Mouse (Mus musculus): ENCODE measurements around the gene Rcl1. TPM values are rescaled to one million over a fixed set of nuclear protein-coding genes. Genes with fewer than 3 reads are reported as not detected.

Rcl1 gene
- polyA plus RNA-seq, 1 experiment from 2014 or later = 61.5 TPM

- Histone ChIP-seq H3K4me1 (ENCODE audit: insufficient read depth) (no peaks in the 10 kb centered on the region), H3K4me2 (no peak overlapping the region), H3K27me3 (ENCODE audit: insufficient read depth, low read length) (no peaks in the 10 kb centered on the region), H3K27ac (ENCODE audit: low read depth) (no peak overlapping the region), H3K36me3 (ENCODE audit: insufficient read depth) (no peaks in the 10 kb centered on the region), H3K4me3 (ENCODE audit: low read depth, low read length) (no peak overlapping the region), H3K9ac (no peak overlapping the region), H3K9me3 (ENCODE audit: low read depth, low read length) (no peaks in the 10 kb centered on the region)
- no peak for TF ChIP-seq CTCF (IDR thresholded peaks at IDR 0.05; ENCODE audit: low read depth)
- DNase-seq (no peak), ATAC-seq (ENCODE audit: insufficient read depth) (no peak)
- 74% methylated on average over 7 of the region's 7 CpGs for WGBS
Observed at GRCm38 (mm10) chr19:29164528-29165166, 63.5 kb downstream of the Rcl1 start.

- no peak for ATAC-seq (ENCODE audit: insufficient read depth)
- no peak overlapping the region for H3K27ac ChIP-seq (ENCODE audit: low read depth)
- no peak for TF ChIP-seq CTCF (IDR thresholded peaks at IDR 0.05; ENCODE audit: low read depth)
- H3K9ac ChIP-seq = no peak overlapping the region
- no peak for DNase-seq
- 84% methylated on average over 6 of the region's 6 CpGs for WGBS
- no peak overlapping the region for H3K4me3 ChIP-seq (ENCODE audit: low read depth, low read length)
- H3K9me3 ChIP-seq (ENCODE audit: low read depth, low read length) = no peaks in the 10 kb centered on the region
- no peaks in the 10 kb centered on the region for H3K27me3 ChIP-seq (ENCODE audit: insufficient read depth, low read length)
- H3K4me1 ChIP-seq (ENCODE audit: insufficient read depth) = no peaks in the 10 kb centered on the region
- no peak overlapping the region for H3K4me2 ChIP-seq
- H3K36me3 ChIP-seq (ENCODE audit: insufficient read depth) = no peaks in the 10 kb centered on the region
Observed at GRCm38 (mm10) chr19:29167938-29168337, 66.8 kb downstream of the Rcl1 start.

- H3K4me2 ChIP-seq = no peak overlapping the region
- H3K4me1 ChIP-seq (ENCODE audit: insufficient read depth) = no peaks in the 10 kb centered on the region
- H3K4me3 ChIP-seq (ENCODE audit: low read depth, low read length) = no peak overlapping the region
- no peaks in the 10 kb centered on the region for H3K9me3 ChIP-seq (ENCODE audit: low read depth, low read length)
- ATAC-seq (ENCODE audit: insufficient read depth) (no peak), DNase-seq (no peak)
- no peak for TF ChIP-seq CTCF (IDR thresholded peaks at IDR 0.05; ENCODE audit: low read depth)
- H3K27ac ChIP-seq (ENCODE audit: low read depth) = no peak overlapping the region
- no peaks in the 10 kb centered on the region for H3K36me3 ChIP-seq (ENCODE audit: insufficient read depth)
- no peaks in the 10 kb centered on the region for H3K27me3 ChIP-seq (ENCODE audit: insufficient read depth, low read length)
- H3K9ac ChIP-seq = no peak overlapping the region
- 79% methylated on average over 4 of the region's 4 CpGs for WGBS
Observed at GRCm38 (mm10) chr19:29180336-29180735, 79.2 kb downstream of the Rcl1 start.

- Histone ChIP-seq H3K9ac (no peak overlapping the region), H3K4me3 (ENCODE audit: low read depth, low read length) (no peak overlapping the region), H3K36me3 (ENCODE audit: insufficient read depth) (no peaks in the 10 kb centered on the region), H3K4me1 (ENCODE audit: insufficient read depth) (no peaks in the 10 kb centered on the region), H3K4me2 (no peak overlapping the region), H3K27ac (ENCODE audit: low read depth) (no peak overlapping the region), H3K27me3 (ENCODE audit: insufficient read depth, low read length) (no peaks in the 10 kb centered on the region), H3K9me3 (ENCODE audit: low read depth, low read length) (no peaks in the 10 kb centered on the region)
- DNase-seq (no peak), ATAC-seq (ENCODE audit: insufficient read depth) (no peak)
- no peak for TF ChIP-seq CTCF (IDR thresholded peaks at IDR 0.05; ENCODE audit: low read depth)
- WGBS = 77% methylated on average over 5 of the region's 5 CpGs
Observed at GRCm38 (mm10) chr19:29182166-29182565, 81.0 kb downstream of the Rcl1 start.

- no peak for TF ChIP-seq CTCF (IDR thresholded peaks at IDR 0.05; ENCODE audit: low read depth)
- H3K4me1 ChIP-seq (ENCODE audit: insufficient read depth) = no peaks in the 10 kb centered on the region
- H3K27ac ChIP-seq (ENCODE audit: low read depth) = no peak overlapping the region
- H3K36me3 ChIP-seq (ENCODE audit: insufficient read depth) = no peaks in the 10 kb centered on the region
- peak overlapping the region; percentile 29 for H3K4me2 ChIP-seq
- no peak overlapping the region for H3K4me3 ChIP-seq (ENCODE audit: low read depth, low read length)
- DNase-seq = peak; percentile 36
- ATAC-seq (ENCODE audit: insufficient read depth) = peak; percentile 21; the same call in 1 of the 2 replicates
- no peak overlapping the region for H3K9ac ChIP-seq
- 36% methylated on average over 7 of the region's 7 CpGs for WGBS
- H3K27me3 ChIP-seq (ENCODE audit: insufficient read depth, low read length) = no peaks in the 10 kb centered on the region
- H3K9me3 ChIP-seq (ENCODE audit: low read depth, low read length) = no peaks in the 10 kb centered on the region
Observed at GRCm38 (mm10) chr19:29185122-29185521, 83.9 kb downstream of the Rcl1 start.

- Histone ChIP-seq H3K4me1 (ENCODE audit: insufficient read depth) (no peaks in the 10 kb centered on the region), H3K9ac (no peak overlapping the region), H3K36me3 (ENCODE audit: insufficient read depth) (no peaks in the 10 kb centered on the region), H3K4me3 (ENCODE audit: low read depth, low read length) (no peak overlapping the region), H3K27ac (ENCODE audit: low read depth) (no peak overlapping the region), H3K9me3 (ENCODE audit: low read depth, low read length) (no peaks in the 10 kb centered on the region), H3K27me3 (ENCODE audit: insufficient read depth, low read length) (no peaks in the 10 kb centered on the region), H3K4me2 (peak overlapping the region; percentile 29)
- ATAC-seq (ENCODE audit: insufficient read depth) (no peak), DNase-seq (peak; percentile 58)
- TF ChIP-seq CTCF (IDR thresholded peaks at IDR 0.05; ENCODE audit: low read depth) = no peak
- WGBS = 28% methylated on average over 9 of the region's 9 CpGs
Observed at GRCm38 (mm10) chr19:29185552-29186232, 84.5 kb downstream of the Rcl1 start.

- DNase-seq (no peak), ATAC-seq (ENCODE audit: insufficient read depth) (no peak)
- no peaks in the 10 kb centered on the region for H3K9me3 ChIP-seq (ENCODE audit: low read depth, low read length)
- no peaks in the 10 kb centered on the region for H3K4me1 ChIP-seq (ENCODE audit: insufficient read depth)
- H3K27ac ChIP-seq (ENCODE audit: low read depth) = no peak overlapping the region
- WGBS = 81% methylated on average over 2 of the region's 2 CpGs
- no peak overlapping the region for H3K4me2 ChIP-seq
- H3K4me3 ChIP-seq (ENCODE audit: low read depth, low read length) = no peak overlapping the region
- H3K27me3 ChIP-seq (ENCODE audit: insufficient read depth, low read length) = no peaks in the 10 kb centered on the region
- H3K9ac ChIP-seq = no peak overlapping the region
- TF ChIP-seq CTCF (IDR thresholded peaks at IDR 0.05; ENCODE audit: low read depth) = no peak
- no peaks in the 10 kb centered on the region for H3K36me3 ChIP-seq (ENCODE audit: insufficient read depth)
Observed at GRCm38 (mm10) chr19:29188879-29189278, 87.7 kb downstream of the Rcl1 start.

MicroRNAs within 50 kb of the gene (microRNA counts, 519-probe panel; counts per million panel counts)
- microRNA mmu-miR-101b = 3,206 counts per million, percentile 61 among the panel's probes with 10 or more counts

Small RNAs within 50 kb of the gene (microRNA-seq; reads per million reads assigned to microRNA genes)
- gene Mir101b (ENCODE audit: borderline number of aligned reads) = 2,391 reads per million, percentile 81 among the genes with 10 or more reads in this experiment

Other genes with a start within 250 kb of the Rcl1 start
- gene Plpp6, start 137.4 kb upstream of the Rcl1 start, polyA plus RNA-seq (2014; fragmentation: Nextera tagmentation; extraction: Ambion mirVana) = 9.6 and 10.3 TPM in 2 replicates
- gene 4430402I18Rik, start 133.6 kb upstream of the Rcl1 start, polyA plus RNA-seq (2014; fragmentation: Nextera tagmentation; extraction: Ambion mirVana) = 1.7 and 2.1 TPM in 2 replicates
- gene Cdc37l1, start 111.0 kb upstream of the Rcl1 start, polyA plus RNA-seq (2014; fragmentation: Nextera tagmentation; extraction: Ambion mirVana) = 44.5 and 46.4 TPM in 2 replicates
- 67.1 and 69.3 TPM in 2 replicates for gene Ak3, start 53.4 kb upstream of the Rcl1 start, polyA plus RNA-seq (2014; fragmentation: Nextera tagmentation; extraction: Ambion mirVana)
- 10.9 and 11.6 TPM in 2 replicates for gene Jak2, start 150.5 kb downstream of the Rcl1 start, polyA plus RNA-seq (2014; fragmentation: Nextera tagmentation; extraction: Ambion mirVana)
- 1.8 and 2.6 TPM in 2 replicates for gene Insl6, start 224.0 kb downstream of the Rcl1 start, polyA plus RNA-seq (2014; fragmentation: Nextera tagmentation; extraction: Ambion mirVana)
- not detected in 2 replicates for gene Rln1, start 233.3 kb downstream of the Rcl1 start, polyA plus RNA-seq (2014; fragmentation: Nextera tagmentation; extraction: Ambion mirVana)